Mouse (Mus musculus): ENCODE data around the gene Srsf6.

The Srsf6 gene

DNA sequence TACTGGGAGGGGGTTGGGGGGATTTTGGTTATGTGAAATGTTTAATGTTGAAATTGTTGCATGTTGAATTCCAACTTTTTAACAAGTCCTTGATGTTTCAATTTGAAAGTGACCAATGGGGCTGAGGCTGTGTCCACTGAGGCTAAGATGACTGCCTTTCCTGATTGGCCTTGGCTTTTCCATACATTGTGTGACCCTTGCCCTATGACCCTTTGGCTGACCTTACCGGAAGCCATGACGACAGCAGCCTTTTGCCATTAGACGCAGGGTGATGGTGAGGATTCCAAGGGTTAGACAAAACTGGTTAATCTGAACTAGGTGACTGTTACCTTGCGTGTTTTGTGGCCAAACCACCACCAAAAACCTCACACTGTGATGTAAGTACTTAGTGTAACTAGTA is 1.4 kb downstream of the Srsf6 start:
- CTCF ChIA-PET = interaction anchor here (0.6 kb wide), 1 partner anchor 13 kb away, joined by 4 read pairs; no protein-coding TSS in a partner anchor

DNA sequence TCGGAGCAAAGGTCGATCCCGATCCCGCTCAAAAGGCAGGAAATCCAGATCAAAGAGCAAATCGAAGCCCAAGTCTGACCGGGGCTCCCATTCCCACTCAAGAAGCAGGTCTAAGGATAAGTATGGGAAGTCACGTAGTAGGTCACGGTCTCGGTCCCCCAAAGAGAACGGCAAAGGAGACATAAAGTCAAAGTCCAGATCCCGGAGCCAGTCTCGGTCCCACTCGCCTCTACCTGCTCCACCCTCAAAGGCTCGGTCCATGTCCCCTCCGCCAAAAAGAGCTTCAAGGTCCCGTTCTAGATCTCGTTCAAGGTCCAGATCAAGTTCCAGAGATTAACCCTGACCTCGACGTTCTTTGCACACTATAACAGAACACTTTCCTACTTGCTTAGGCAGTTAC is 3.1 kb downstream of the Srsf6 start:
- CTCF ChIA-PET = no interaction called here

GRCm38 (mm10) chr2:162935700-162936099 is 4.4 kb downstream of the Srsf6 start:
- CTCF ChIA-PET = no interaction called here

DNA sequence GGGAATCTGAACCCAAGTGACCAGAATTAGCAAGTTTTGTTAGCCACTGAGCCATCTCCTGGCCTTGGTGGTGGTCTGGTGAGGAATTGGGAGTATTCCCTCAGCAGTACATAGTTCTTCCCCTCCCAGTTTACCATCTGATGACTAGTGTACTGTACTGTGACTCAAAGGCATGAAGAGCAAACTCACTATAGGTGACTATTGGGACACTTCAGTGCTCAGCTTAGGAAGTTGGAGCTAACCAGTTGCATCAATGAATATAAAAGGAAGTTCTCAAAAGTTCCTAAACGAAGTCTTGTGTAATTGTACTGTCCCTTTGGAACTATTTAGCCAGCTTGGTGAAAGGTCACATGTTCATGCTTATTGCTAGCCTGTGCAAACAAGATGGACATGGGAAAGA is 8.2 kb downstream of the Srsf6 start:
- CTCF ChIA-PET = no interaction called here

- CTCF ChIA-PET = no interaction called here
Observed at GRCm38 (mm10) chr2:162943148-162943846, 12.0 kb downstream of the Srsf6 start, which contains the start of gene L3mbtl1. Gene L3mbtl1 (plus strand): TSS chr2:162943472.

DNA sequence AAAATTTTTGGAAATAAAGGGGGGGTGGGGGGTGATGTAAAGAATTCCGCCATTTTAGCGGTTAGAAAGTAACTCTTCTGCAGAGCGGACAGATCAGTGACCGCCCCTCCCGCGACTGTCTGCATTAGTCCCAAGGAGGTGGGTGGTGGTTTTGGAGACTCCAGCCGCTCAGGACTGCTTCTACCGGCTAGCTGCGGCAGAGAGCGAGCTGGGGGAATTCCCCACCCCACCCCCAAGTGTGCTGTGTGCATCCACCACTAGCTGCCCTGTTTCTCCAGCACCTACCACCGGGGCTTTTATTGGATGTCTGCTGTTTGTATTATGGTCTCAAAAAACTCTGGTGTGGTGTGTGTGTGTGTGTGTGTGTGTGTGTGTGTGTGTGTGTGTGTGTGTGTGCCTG is 12.6 kb downstream of the Srsf6 start:
- CTCF ChIA-PET = no interaction called here

GRCm38 (mm10) chr2:162946964-162947363 is 15.6 kb downstream of the Srsf6 start:
- CTCF ChIA-PET = no interaction called here

DNA sequence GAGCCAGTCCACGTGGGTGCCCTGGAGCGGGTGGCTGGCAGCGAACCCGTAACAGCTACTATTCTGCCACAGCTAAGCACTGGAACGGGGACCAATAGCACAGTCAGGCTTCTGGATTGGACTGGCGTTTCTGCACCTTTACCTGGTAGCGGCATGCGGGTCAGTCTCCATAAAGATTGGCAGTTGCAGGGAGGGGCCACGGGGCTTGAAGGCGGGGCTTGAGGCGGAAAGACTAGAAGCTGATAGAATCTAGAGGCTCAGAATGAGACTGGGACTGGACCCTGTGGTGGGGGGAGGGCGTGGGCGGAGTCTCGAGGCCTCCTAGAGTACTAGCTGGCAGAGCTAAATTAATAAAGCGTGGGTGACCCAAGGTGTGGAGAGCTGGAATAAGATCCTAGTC is 16.4 kb downstream of the Srsf6 start:
- CTCF ChIA-PET = no interaction called here

GRCm38 (mm10) chr2:162948221-162948620 is 16.9 kb downstream of the Srsf6 start:
- CTCF ChIA-PET = no interaction called here

- CTCF ChIA-PET = no interaction called here
Observed at GRCm38 (mm10) chr2:162950776-162951175, 19.4 kb downstream of the Srsf6 start.

DNA sequence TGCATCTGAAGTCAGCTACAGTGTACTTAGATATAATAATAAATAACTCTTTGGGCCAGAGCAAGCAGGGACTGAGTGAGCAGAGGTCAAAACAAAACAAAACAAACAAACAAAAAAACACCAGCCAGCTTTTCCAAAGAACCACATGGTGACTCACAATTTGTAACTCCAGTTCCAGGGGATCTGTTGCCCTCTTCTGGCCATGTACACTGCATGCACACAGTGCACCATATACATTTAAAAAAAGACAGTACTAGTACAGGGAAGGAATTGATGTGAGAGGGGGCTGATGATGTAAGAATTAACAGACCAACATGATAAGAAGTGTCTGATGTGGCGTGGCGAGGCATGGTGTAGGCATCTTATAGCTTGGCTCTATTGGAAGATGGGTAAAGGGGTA is 25.5 kb downstream of the Srsf6 start:
- CTCF ChIA-PET = no interaction called here

- CTCF ChIA-PET = no interaction called here
Observed at GRCm38 (mm10) chr2:162961321-162961720, 30.0 kb downstream of the Srsf6 start.

DNA sequence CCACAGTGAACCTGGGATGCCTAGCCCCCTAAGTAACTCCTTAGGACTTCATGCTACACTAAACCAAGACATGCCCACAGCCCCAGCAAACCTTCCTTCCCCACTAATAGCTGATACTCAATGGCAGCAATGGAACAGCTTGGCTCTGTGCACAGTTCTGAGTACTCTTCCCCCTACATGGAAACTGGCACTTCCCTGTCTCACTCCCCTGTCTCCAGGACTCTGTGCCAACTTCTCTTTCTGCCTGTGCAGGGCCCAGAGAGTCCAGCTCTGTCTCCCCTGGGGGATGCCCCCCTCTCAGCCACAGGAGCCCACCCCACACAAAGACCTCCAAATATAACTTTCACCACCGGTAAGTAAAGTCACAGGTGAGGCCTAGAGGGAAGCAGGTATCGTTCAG is 35.4 kb downstream of the Srsf6 start:
- CTCF ChIA-PET = no interaction called here

DNA sequence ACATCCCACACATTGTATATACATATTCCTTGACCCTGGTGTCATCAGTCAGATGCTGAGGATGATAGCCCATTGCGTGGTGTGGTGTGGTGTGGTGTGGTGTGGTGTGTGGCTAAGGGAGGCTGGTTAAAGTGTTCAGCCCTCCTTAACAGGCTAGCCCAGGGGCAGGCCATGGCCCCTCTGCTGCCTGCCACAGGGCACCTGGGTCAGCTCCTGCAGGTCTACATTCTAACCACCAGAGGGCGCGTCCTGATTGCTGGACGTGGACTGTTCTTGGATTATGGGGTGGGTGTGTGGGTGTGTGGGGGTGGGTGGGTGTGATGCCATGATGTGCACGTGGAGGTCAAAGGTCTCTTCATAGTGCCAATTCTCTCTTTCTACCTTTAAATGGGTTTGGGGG is 37.0 kb downstream of the Srsf6 start:
- CTCF ChIA-PET = interaction anchor here (0.7 kb wide), 2 partner anchors 23 to 69 kb away, joined by 5 to 16 read pairs; no protein-coding TSS in a partner anchor

DNA sequence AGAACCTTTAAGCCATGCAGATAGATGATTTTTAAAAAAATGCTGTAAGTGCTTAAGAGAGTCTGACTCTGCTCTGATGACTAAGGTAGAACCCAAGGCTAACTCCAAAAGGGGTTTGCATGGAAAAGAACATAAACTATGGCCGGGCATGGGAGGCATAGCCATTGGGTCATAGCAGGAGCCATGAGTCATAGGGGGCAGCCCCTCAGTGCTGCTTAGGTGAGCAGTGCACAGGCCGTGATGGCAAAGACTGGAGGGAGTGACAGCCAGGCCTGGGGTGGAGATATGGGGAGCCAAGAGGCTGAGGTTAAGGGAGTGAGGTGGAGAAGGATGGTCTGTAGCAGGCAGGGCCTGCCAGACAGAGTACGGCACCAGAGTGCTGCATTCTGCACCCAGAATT is 37.8 kb downstream of the Srsf6 start:
- CTCF ChIA-PET = no interaction called here

GRCm38 (mm10) chr2:162970896-162971295 is 39.6 kb downstream of the Srsf6 start:
- CTCF ChIA-PET = no interaction called here

DNA sequence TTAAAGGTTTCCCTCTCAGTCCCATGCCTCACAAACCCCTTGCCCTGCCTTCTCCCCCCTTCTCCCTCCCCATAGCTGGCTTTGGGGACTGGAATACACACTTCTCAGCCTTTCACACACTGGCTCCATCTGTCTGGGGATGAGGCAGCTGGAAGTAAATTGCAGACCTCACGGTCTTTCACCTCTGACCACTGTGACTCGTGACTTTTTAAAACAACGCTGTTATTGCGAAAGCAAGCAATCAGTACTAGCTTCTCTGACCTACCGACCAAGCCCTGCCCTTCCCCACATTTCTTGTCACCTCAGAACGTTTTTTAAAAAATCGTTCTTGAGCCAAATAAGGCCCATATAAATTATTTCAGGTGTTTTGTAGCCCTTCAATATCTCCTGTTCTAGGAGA is 41.4 kb downstream of the Srsf6 start:
- CTCF ChIA-PET = interaction anchor here (0.6 kb wide), 1 partner anchor 175 kb away, joined by 5 read pairs; no protein-coding TSS in a partner anchor

DNA sequence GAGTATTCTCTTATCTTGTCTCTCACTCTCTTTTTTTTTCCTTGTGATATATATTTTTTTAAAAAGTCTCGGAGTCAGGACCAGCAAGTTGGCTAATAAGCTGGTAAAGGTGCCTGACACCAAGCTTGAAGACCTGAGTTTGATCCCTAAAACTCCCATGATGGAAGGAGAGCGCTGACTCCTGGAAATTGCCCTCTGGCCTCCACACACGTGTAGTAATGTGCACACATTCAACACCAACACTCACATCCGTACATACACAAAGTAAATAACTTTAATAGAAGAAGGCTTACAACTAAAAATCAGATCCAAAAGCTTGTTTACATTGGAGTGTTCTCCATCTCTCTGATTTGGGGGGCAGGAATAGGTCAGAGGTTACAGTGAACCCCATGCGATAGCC is 41.9 kb downstream of the Srsf6 start:
- CTCF ChIA-PET = interaction anchor here (0.6 kb wide), 1 partner anchor 174 kb away, joined by 5 read pairs; no protein-coding TSS in a partner anchor

- CTCF ChIA-PET = no interaction called here
Observed at GRCm38 (mm10) chr2:162973637-162974036, 42.3 kb downstream of the Srsf6 start.

DNA sequence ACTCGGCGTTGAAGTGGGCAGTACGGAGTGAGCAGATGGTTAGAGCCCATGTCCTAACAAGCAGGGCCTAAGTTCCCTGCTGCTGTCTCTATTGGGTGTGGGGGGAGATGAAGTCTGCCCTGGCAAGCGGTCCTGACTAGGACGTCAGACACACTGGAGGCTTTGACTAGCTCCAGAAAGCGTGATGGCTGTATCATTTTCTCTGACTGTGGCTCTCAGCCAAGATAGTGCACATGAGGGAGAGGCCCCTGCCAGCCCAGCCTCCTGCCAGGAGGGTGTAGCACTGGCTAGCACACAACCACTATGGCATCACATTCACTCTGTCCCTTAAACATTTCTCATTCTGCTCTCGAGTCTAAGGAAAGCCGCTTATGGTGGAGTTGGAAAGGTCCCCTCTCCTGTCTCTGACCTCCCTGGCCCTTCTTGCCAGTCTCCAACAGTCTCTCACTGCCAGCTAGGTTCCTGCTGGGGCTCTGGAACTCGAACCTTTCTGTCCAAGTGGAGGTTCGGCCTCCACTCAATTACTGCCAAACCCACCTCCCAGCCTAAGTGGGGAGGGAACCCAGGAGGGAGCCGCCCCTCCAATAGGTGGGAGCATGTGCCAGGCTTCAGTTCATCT is 43.9 kb downstream of the Srsf6 start:
- CTCF ChIA-PET = no interaction called here

DNA sequence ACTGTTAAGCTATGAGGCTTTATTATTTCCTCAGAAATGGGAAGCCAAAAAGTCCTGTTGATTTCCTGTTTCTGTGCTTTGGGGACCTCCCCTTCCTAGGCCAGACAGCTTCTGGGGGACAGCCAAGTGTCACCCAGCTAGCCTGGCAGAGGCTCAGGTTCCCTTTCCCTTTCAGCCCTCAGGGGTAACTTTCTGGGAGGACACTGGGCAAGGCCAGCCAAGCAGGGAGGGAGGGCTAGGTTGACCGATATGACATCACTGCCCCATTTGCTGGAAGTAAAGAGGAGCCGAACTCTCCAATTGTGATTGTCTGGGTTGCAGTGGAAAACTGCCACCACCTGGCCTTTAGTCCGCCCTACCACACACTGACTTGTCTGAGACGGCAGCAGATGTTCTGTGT is 44.7 kb downstream of the Srsf6 start:
- CTCF ChIA-PET = no interaction called here

GRCm38 (mm10) chr2:162984381-162984780 is 53.1 kb downstream of the Srsf6 start:
- CTCF ChIA-PET = no interaction called here

- CTCF ChIA-PET = no interaction called here
Observed at GRCm38 (mm10) chr2:162985923-162986322, 54.6 kb downstream of the Srsf6 start.
